Mouse (Mus musculus): ENCODE data around the gene Asap2.

DNA sequence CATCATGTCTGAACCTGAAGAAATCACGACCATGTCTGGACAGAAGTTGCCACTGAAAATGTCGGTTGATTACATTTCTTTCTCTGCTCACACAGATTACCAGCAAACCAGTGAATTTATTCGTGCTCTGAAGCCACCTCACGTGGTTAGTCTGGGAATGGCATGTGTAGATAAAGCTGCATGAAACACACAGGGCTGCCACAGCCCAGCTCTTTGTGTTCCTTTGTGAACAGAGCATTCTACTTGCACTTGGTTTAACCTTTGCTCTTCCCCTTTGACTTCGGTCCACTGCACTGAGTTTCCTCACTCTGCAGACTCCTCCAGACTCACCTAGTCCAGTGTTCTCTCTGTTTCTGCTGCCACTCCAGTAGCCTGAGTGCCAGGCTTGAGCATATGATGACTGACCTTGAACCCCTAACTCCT lies 312.1 kb downstream of the Asap2 start:
- TF ChIP-seq TAL1 (IDR thresholded peaks at IDR 0.05; ENCODE audit: low read length) (no peak), GATA1 (IDR thresholded peaks at IDR 0.05; ENCODE audit: low read length) (no peak)

Data from erythroblast, embryonic 14.5 days (primary cell).